Mouse (Mus musculus) myocyte (in vitro differentiated cells): ENCODE measurements around the gene Pknox2.

ENCODE experiments used
- MAX ChIP-seq: IDR thresholded peaks from one replicate; pipeline ENCODE4 v1.6.1; 2011; ENCODE audit warnings: low read depth, mild to moderate bottlenecking, control low read depth
- MYOD1 ChIP-seq, 3 experiments: IDR thresholded peaks; one replicate each; pipeline ENCODE4 v1.6.1; 2011; ENCODE audit warnings: control low read depth in 2 of 3, low read depth in 2 of 3, mild to moderate bottlenecking in 2 of 3, moderate library complexity in 1 of 3; ENCODE audit not compliant: insufficient read length in 2 of 3, control insufficient read depth in 1 of 3
- POLR2A ChIP-seq: IDR thresholded peaks from one replicate; pipeline ENCODE4 v1.6.1; 2011; ENCODE audit warnings: low read depth, mild to moderate bottlenecking, control low read depth, moderate library complexity; ENCODE audit not compliant: insufficient read length
- POLR2AphosphoS2 ChIP-seq: IDR thresholded peaks from one replicate; pipeline ENCODE4 v1.6.1; 2011; ENCODE audit warnings: low read depth, control low read depth; ENCODE audit not compliant: insufficient read length
- TCF12 ChIP-seq: IDR thresholded peaks from one replicate; pipeline ENCODE4 v1.6.1; 2011; ENCODE audit warnings: mild to moderate bottlenecking, control low read depth; ENCODE audit not compliant: poor library complexity, insufficient read depth, severe bottlenecking
- USF1 ChIP-seq: IDR thresholded peaks from one replicate; pipeline ENCODE4 v1.6.1; 2011; ENCODE audit warnings: low read depth, mild to moderate bottlenecking, control low read depth, moderate library complexity

- TF ChIP-seq MAX (no peak), POLR2A (no peak), POLR2AphosphoS2 (no peak), MYOD1 (IDR thresholded peaks at IDR 0.05; ENCODE audit: control insufficient read depth in 1 of 3, insufficient read length in 2 of 3, low read depth in 2 of 3) (no peak), USF1 (no peak), TCF12 (no peak)
Observed at GRCm38 (mm10) chr9:37146353-37146602, 929 bp downstream of the Pknox2 start.
